Mouse (Mus musculus): ENCODE data around the gene Tmem212.
"Not testable (repeated sequence)": the region's sequence is repeated elsewhere in the genome, so short reads cannot be mapped to it uniquely, and the experiment has no call there.

Gene Tmem212

GRCm38 (mm10) chr3:27896318-27896892 lies at the start of gene Tmem212:
Tmem212 (minus strand) TSS chr3:27896368.
- no peak for DNase-seq (ENCODE audit: low spot score)

GRCm38 (mm10) chr3:27945397-27945796 lies 49.2 kb upstream of the Tmem212 start:
- DNase-seq (ENCODE audit: low spot score) = not testable (repeated sequence)

- DNase-seq (ENCODE audit: low spot score) = no peak
These were observed 46.8 kb upstream of the Tmem212 start for GRCm38 (mm10) chr3:27942991-27943390.

- DNase-seq (ENCODE audit: low spot score) = no peak
These were observed 45.5 kb upstream of the Tmem212 start for GRCm38 (mm10) chr3:27941634-27942033.

- DNase-seq (ENCODE audit: low spot score) = no peak
These were observed 42.5 kb upstream of the Tmem212 start, which contains the start of gene Pld1 for GRCm38 (mm10) chr3:27938381-27939323. Pld1 (plus strand) TSS chr3:27938695.

GRCm38 (mm10) chr3:27937144-27938110 lies 41.3 kb upstream of the Tmem212 start:
- DNase-seq (ENCODE audit: low spot score) = no peak

- DNase-seq (ENCODE audit: low spot score) = no peak
These were observed 40.6 kb upstream of the Tmem212 start for GRCm38 (mm10) chr3:27936731-27937130.

GRCm38 (mm10) chr3:27935644-27936043 lies 39.5 kb upstream of the Tmem212 start:
- DNase-seq (ENCODE audit: low spot score) = no peak

GRCm38 (mm10) chr3:27932391-27932790 lies 36.2 kb upstream of the Tmem212 start:
- DNase-seq (ENCODE audit: low spot score) = no peak

- DNase-seq (ENCODE audit: low spot score) = no peak
These were observed 33.1 kb upstream of the Tmem212 start for GRCm38 (mm10) chr3:27929219-27929618.

GRCm38 (mm10) chr3:27924037-27924436 lies 27.9 kb upstream of the Tmem212 start:
- no peak for DNase-seq (ENCODE audit: low spot score)

GRCm38 (mm10) chr3:27921268-27922020 lies 25.3 kb upstream of the Tmem212 start:
- no peak for DNase-seq (ENCODE audit: low spot score)

- DNase-seq (ENCODE audit: low spot score) = no peak
These were observed 22.7 kb upstream of the Tmem212 start for GRCm38 (mm10) chr3:27918656-27919436.

GRCm38 (mm10) chr3:27909016-27909415 lies 12.8 kb upstream of the Tmem212 start:
- DNase-seq (ENCODE audit: low spot score) = no peak

GRCm38 (mm10) chr3:27908316-27908715 lies 12.1 kb upstream of the Tmem212 start:
- no peak for DNase-seq (ENCODE audit: low spot score)

- no peak for DNase-seq (ENCODE audit: low spot score)
These were observed 11.1 kb upstream of the Tmem212 start for GRCm38 (mm10) chr3:27907301-27907700.

GRCm38 (mm10) chr3:27906647-27907209 lies 10.6 kb upstream of the Tmem212 start:
- DNase-seq (ENCODE audit: low spot score) = no peak

- DNase-seq (ENCODE audit: low spot score) = no peak
These were observed 8.6 kb upstream of the Tmem212 start for GRCm38 (mm10) chr3:27904659-27905330.

GRCm38 (mm10) chr3:27901846-27902245 lies 5.7 kb upstream of the Tmem212 start:
- DNase-seq (ENCODE audit: low spot score) = no peak

Data from T-cell, adult 2 months (primary cell).